Mouse (Mus musculus): ENCODE data around the gene Ces1c.

The Ces1c gene

GRCm38 (mm10) chr8:93131233-93131980 lies at the start of gene Ces1c:
TSS of gene Ces1c (minus strand) at chr8:93131283.
- DNase-seq (ENCODE audit: low read depth) = no peak

GRCm38 (mm10) chr8:93180581-93181129 lies 49.6 kb upstream of the Ces1c start:
- DNase-seq (ENCODE audit: low read depth) = no peak

- DNase-seq (ENCODE audit: low read depth) = no peak
Observed at GRCm38 (mm10) chr8:93176593-93176992, 45.5 kb upstream of the Ces1c start.

GRCm38 (mm10) chr8:93174554-93174953 lies 43.5 kb upstream of the Ces1c start:
- no peak for DNase-seq (ENCODE audit: low read depth)

GRCm38 (mm10) chr8:93171846-93172590 lies 40.9 kb upstream of the Ces1c start:
- DNase-seq (ENCODE audit: low read depth) = no peak

- DNase-seq (ENCODE audit: low read depth) = no peak
Observed at GRCm38 (mm10) chr8:93163363-93163762, 32.3 kb upstream of the Ces1c start.

GRCm38 (mm10) chr8:93151401-93151800 lies 20.3 kb upstream of the Ces1c start:
- no peak for DNase-seq (ENCODE audit: low read depth)

- DNase-seq (ENCODE audit: low read depth) = no peak
Observed at GRCm38 (mm10) chr8:93147331-93147730, 16.2 kb upstream of the Ces1c start.

GRCm38 (mm10) chr8:93140696-93141095 lies 9.6 kb upstream of the Ces1c start:
- DNase-seq (ENCODE audit: low read depth) = peak; percentile 6

GRCm38 (mm10) chr8:93132196-93132595 lies 1.1 kb upstream of the Ces1c start:
- no peak for DNase-seq (ENCODE audit: low read depth)

- no peak for DNase-seq (ENCODE audit: low read depth)
Observed at GRCm38 (mm10) chr8:93126476-93126875, 4.6 kb downstream of the Ces1c start.

GRCm38 (mm10) chr8:93122005-93122404 lies 9.1 kb downstream of the Ces1c start:
- DNase-seq (ENCODE audit: low read depth) = no peak

- peak; percentile 4 for DNase-seq (ENCODE audit: low read depth)
Observed at GRCm38 (mm10) chr8:93095376-93095775, 35.7 kb downstream of the Ces1c start.

- no peak for DNase-seq (ENCODE audit: low read depth)
Observed at GRCm38 (mm10) chr8:93091324-93091723, 39.8 kb downstream of the Ces1c start.

- no peak for DNase-seq (ENCODE audit: low read depth)
Observed at GRCm38 (mm10) chr8:93088686-93089122, 42.4 kb downstream of the Ces1c start.

- DNase-seq (ENCODE audit: low read depth) = no peak
Observed at GRCm38 (mm10) chr8:93088193-93088592, 42.9 kb downstream of the Ces1c start.

GRCm38 (mm10) chr8:93079887-93080286 lies 51.2 kb downstream of the Ces1c start, which contains the start of gene Ces1b:
TSS of gene Ces1b (minus strand) at chr8:93080017.
- no peak for DNase-seq (ENCODE audit: low read depth)

GRCm38 (mm10) chr8:93075251-93075650 lies 55.8 kb downstream of the Ces1c start:
- no peak for DNase-seq (ENCODE audit: low read depth)

GRCm38 (mm10) chr8:93063416-93064117 lies 67.5 kb downstream of the Ces1c start:
- no peak for DNase-seq (ENCODE audit: low read depth)

GRCm38 (mm10) chr8:93059185-93059584 lies 71.9 kb downstream of the Ces1c start:
- no peak for DNase-seq (ENCODE audit: low read depth)

- DNase-seq (ENCODE audit: low read depth) = no peak
Observed at GRCm38 (mm10) chr8:93055238-93055637, 75.8 kb downstream of the Ces1c start.
